Mouse (Mus musculus): Measurements from ENCODE around the gene Txndc8.

Gene Txndc8

GRCm38 (mm10) chr4:58009024-58009423 lies at the start of gene Txndc8:
TSS of gene Txndc8 (minus strand) at chr4:58009124.
- DNase-seq (ENCODE audit: extremely low spot score) = no peak

DNA sequence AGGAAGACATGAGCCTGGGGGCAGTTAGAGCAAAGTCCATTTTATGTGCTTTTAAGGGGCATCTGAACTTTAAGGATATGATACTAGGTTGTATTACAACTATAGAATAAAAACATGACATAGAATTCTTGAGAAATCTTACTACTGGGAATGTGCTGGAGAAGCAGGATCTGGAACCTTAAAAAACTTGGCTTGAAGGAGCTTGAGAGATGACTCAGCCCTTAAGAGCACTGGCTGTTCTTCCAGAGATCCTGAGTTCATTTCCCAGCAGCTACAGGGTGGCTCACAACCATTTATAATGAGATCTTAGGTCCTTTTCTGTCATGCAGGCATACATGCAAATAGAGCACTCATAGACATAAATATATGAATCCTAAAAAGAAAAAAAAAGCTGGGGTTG lies 46.7 kb upstream of the Txndc8 start:
- no peak for DNase-seq (ENCODE audit: extremely low spot score)

GRCm38 (mm10) chr4:58054441-58054840 lies 45.5 kb upstream of the Txndc8 start:
- no peak for DNase-seq (ENCODE audit: extremely low spot score)

GRCm38 (mm10) chr4:58050746-58051145 lies 41.8 kb upstream of the Txndc8 start:
- no peak for DNase-seq (ENCODE audit: extremely low spot score)

- DNase-seq (ENCODE audit: extremely low spot score) = no peak
These were observed 41.4 kb upstream of the Txndc8 start for GRCm38 (mm10) chr4:58050276-58050675.

DNA sequence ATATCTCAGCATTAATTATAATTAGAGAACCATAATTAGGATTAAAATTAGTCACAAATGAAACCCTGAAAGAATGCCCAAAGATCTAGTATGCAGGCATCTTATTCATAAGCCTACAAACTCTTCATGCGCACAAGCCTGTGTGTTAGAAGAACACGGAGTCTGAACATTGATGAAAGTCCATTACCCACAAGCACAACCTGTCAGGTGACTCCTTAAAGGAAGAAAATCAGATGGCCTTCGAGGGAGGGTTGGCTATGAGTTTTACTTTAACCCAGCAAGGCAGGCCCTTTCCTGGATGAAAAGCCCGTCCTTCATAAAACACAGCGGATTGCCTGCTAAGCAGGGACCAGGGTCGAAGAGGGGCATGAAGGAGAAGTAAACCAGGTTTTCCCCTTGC lies 35.9 kb upstream of the Txndc8 start:
- no peak for DNase-seq (ENCODE audit: extremely low spot score)

DNA sequence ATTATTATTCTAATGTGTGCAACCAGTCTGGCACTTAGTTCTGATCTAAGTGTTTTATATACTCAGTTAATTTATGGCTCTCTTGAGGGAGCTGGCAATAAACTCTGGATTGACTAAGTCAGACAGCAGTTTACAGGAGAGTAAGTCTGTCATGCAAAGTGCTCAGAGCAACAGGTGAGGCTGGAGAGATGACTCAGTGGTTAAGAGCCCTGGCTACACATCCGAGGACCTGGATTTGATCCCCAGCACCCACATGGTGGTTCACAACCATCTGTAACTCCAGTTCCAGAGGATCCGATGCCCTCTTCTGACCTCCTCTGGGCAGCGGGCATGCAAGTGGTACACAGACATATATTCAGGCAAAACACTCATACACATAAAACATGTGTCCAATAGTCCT lies 35.4 kb upstream of the Txndc8 start:
- no peak for DNase-seq (ENCODE audit: extremely low spot score)

DNA sequence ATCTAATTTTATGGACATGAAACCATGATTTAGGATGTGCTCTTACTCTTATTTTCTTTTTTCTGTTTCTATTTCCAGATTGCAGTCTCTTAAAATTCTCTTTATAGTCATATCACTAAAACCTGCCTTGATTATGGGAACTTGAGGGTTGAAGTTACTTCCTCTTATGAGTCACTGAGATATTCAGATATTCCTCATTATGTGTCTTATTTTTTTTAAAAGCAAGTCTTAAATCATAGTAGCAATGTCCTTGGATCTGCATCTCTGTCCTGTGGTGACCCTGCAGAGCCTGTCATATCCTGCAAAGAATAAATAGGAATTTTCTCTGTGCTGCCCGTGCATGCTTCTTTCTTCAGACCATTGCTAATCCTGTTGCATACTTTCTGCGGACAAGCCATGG lies 31.2 kb upstream of the Txndc8 start:
- DNase-seq (ENCODE audit: extremely low spot score) = no peak

DNA sequence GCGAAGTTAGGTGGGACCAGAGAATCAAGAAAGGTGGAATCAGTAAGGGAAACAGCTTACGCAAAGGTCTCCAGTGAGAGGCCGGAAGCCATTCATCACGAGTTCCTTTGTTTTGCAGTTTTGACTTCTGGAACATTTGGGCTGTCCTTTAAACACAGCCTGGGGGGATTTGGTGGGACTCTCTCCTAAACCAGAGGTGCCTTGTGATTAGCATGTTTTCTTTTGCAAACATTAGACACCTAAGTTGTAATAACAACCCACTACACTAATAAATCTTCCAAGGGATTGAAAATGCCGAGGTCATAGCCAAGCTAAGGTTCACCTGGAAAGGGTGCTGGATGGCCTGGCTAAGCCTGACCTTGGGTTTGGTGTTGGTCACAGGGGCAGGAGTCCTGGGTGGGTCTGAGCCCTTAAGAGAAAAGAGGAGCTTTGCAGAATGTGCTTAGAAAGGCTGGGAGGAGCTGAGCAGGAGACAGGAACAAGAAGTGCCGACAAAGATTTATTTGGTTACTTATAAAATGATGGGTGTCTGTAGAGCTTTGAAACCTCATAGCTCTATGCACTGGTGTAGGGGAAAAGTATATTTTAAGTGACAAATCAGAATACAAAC lies 28.3 kb upstream of the Txndc8 start:
- no peak for DNase-seq (ENCODE audit: extremely low spot score)

- no peak for DNase-seq (ENCODE audit: extremely low spot score)
These were observed 25.7 kb upstream of the Txndc8 start for GRCm38 (mm10) chr4:58034663-58035062.

DNA sequence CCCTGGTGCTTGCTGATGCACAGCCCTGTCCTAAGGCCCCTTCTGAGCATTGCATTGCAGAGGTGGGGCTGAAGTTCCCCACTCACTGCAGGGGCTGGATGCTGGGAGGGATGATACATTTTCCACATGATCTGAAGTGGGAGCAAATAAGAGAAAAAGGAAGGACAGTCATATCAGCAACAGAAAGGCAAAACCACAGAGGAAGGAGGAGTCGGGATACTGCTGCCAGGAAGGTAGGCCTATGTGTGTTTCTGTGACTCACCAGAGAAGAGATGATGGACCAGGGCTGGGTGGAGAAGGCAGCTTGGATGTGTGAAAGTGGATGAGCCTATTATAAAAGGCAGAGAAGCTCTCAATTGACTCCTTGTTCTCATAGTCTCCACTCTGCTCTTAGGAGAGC lies 23.8 kb upstream of the Txndc8 start:
- no peak for DNase-seq (ENCODE audit: extremely low spot score)

DNA sequence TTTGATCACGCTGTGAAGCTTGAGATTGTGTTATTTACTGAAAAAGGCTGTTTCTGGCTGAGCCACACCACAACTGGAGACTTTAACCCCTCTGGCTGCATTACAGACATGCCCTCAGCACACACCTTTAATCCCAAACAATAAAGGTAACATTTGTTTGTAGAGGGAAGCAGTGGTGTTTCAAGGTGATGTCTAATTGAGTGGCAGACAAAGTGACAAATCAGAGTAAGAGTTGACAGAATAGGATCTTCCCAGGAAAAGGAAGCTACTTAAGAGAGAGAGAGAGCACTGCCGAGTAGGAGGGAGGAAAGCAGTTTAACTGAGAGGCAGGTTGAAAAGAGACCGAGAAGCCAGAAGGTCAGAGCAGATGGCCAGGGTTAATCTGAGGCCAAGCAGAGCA lies 5.4 kb downstream of the Txndc8 start:
- DNase-seq (ENCODE audit: extremely low spot score) = peak; percentile 1

DNA sequence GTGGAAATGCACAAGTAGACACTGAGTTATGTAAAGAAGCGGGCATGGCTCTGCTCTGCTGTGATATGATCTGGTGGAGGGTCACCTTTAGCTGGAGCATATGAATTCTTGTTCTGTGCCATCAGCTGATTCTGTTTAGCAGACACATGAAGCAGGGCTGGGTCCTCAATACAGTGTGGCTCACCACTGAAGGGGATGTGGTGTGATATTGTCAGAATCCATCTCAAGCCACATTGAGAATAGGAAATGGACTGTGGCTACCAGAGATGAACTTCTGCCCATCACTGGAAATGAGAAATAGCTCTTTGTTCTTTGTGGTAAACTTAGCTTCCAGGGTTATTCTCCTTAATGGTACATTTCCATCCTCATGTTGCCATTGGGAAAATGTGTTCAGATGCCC lies 17.5 kb downstream of the Txndc8 start:
- no peak for DNase-seq (ENCODE audit: extremely low spot score)

- no peak for DNase-seq (ENCODE audit: extremely low spot score)
These were observed 34.4 kb downstream of the Txndc8 start for GRCm38 (mm10) chr4:57974400-57975117.

GRCm38 (mm10) chr4:57973592-57974268 lies 35.2 kb downstream of the Txndc8 start:
- DNase-seq (ENCODE audit: extremely low spot score) = no peak

GRCm38 (mm10) chr4:57970285-57970684 lies 38.6 kb downstream of the Txndc8 start:
- DNase-seq (ENCODE audit: extremely low spot score) = no peak

- no peak for DNase-seq (ENCODE audit: extremely low spot score)
These were observed 41.7 kb downstream of the Txndc8 start for GRCm38 (mm10) chr4:57967195-57967594.

DNA sequence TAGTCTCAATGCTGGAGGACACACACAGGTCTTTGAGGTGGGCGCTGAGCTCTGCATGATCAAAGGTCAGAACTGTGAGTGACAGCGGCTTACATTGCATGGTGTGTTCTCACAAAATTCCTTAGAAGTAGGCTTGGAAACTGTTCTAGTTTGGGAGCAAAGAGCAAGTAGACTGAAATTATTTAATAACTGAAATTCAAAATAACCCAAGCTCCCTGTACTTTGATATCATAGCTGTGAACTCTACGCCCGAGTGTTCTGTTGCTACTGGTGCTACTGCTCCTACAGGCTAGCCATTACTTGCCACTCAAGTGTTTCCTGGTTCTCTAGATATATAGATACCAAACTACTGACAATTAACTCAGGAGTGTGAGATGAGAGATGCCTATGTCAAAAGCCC lies 43.4 kb downstream of the Txndc8 start:
- DNase-seq (ENCODE audit: extremely low spot score) = no peak

DNA sequence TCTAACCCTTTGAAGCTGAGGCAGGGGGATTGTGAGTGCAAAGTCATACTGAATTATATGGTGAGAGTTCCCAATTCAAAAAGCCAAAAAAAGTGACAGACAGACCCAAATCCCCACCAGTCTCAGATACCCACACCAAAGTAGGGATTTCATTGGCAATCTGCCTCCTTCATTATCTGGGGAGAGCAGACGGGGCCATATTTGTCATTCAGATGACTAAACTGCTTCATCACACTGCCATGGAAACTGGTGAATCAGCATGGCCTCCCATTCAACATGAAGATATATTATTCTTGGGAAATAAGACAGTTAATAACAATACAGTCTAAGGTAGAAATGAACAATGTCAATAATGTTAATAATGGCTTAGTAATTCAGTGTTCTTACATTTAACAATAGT lies 44.8 kb downstream of the Txndc8 start:
- DNase-seq (ENCODE audit: extremely low spot score) = no peak

GRCm38 (mm10) chr4:57959056-57959455 lies 49.9 kb downstream of the Txndc8 start:
- no peak for DNase-seq (ENCODE audit: extremely low spot score)

- no peak for DNase-seq (ENCODE audit: extremely low spot score)
These were observed 50.8 kb downstream of the Txndc8 start for GRCm38 (mm10) chr4:57958098-57958497.

GRCm38 (mm10) chr4:57957200-57958085 lies 51.5 kb downstream of the Txndc8 start:
- DNase-seq (ENCODE audit: extremely low spot score) = peak; percentile 21

All from embryo, embryonic 9.5 days (tissue).